Mouse (Mus musculus): ENCODE measurements around the gene Mast1. TPM values are rescaled to one million over a fixed set of nuclear protein-coding genes. Genes with fewer than 3 reads are reported as not detected.
"Not testable (repeated sequence)": the region's sequence is repeated elsewhere in the genome, so short reads cannot be mapped to it uniquely, and the experiment has no call there.

Mast1 gene
- total and polyA plus RNA-seq, 3 experiments = 0.07 to 0.16 (median 0.10) TPM

GRCm38 (mm10) chr8:84908421-84909161, 28.6 kb downstream of the Mast1 start, which contains the start of gene Dnase2a:
Dnase2a (plus strand) TSS chr8:84908560.
- Histone ChIP-seq H3K27me3 (ENCODE audit: control insufficient read depth, insufficient read depth, low read length) (peaks cover 3% of the 10 kb centered on the region), H3K4me3 (peak within 1 kb of the TSS; percentile 64), H3K27ac (peak within 1 kb of the TSS; percentile 73), H3K4me1 (ENCODE audit: control insufficient read depth, insufficient read depth, low read length) (peaks cover 1% of the 10 kb centered on the region; the same call in 1 of the 2 replicates), H3K36me3 (ENCODE audit: control insufficient read depth, insufficient read depth, low read length) (no peaks in the 10 kb centered on the region), H3K9ac (ENCODE audit: low read depth, low read length) (peak within 1 kb of the TSS; percentile 78), H3K79me2 (replicated peaks; ENCODE audit: control insufficient read depth, insufficient read depth, low read length) (no peaks in the 10 kb centered on the region)
- TF ChIP-seq EP300 (IDR thresholded peaks at IDR 0.05; ENCODE audit: insufficient read depth, low read depth, low read length) (peak; percentile 23; the same call in 1 of the 2 replicates), CTCF (IDR thresholded peaks at IDR 0.05) (no peak), POLR2A (IDR thresholded peaks at IDR 0.05; ENCODE audit: insufficient read depth, low read depth, low read length) (peak; percentile 68; the same call in 1 of the 2 replicates)
- WGBS = 1% methylated on average over 45 of the region's 45 CpGs
- peak; percentile 96 to 99 for DNase-seq
- intact Hi-C loops (cut with DNase I) = no loop called here

GRCm38 (mm10) chr8:84907979-84908378, 29.2 kb downstream of the Mast1 start:
- H3K27ac ChIP-seq = peak overlapping the region; percentile 71
- 18% methylated on average over 7 of the region's 7 CpGs for WGBS

GRCm38 (mm10) chr8:84907493-84907892, 29.7 kb downstream of the Mast1 start:
- intact Hi-C loops (cut with DNase I) = no loop called here
- TF ChIP-seq EP300 (IDR thresholded peaks at IDR 0.05; ENCODE audit: insufficient read depth, low read depth, low read length) (no peak), POLR2A (IDR thresholded peaks at IDR 0.05; ENCODE audit: insufficient read depth, low read depth, low read length) (no peak), CTCF (IDR thresholded peaks at IDR 0.05) (no peak)
- H3K27me3 ChIP-seq (ENCODE audit: control insufficient read depth, insufficient read depth, low read length) = no peaks in the 10 kb centered on the region
- peaks cover 2% of the 10 kb centered on the region for H3K4me1 ChIP-seq (ENCODE audit: control insufficient read depth, insufficient read depth, low read length)
- no peak overlapping the region for H3K4me3 ChIP-seq
- 59% methylated on average over 8 of the region's 8 CpGs for WGBS
- H3K79me2 ChIP-seq (replicated peaks; ENCODE audit: control insufficient read depth, insufficient read depth, low read length) = no peaks in the 10 kb centered on the region
- no peak overlapping the region for H3K27ac ChIP-seq
- H3K36me3 ChIP-seq (ENCODE audit: control insufficient read depth, insufficient read depth, low read length) = no peaks in the 10 kb centered on the region
- no peak for DNase-seq
- no peak overlapping the region for H3K9ac ChIP-seq (ENCODE audit: low read depth, low read length)

More at GRCm38 (mm10) chr8:84907979-84908378, 29.2 kb downstream of the Mast1 start:
- H3K79me2 ChIP-seq (replicated peaks; ENCODE audit: control insufficient read depth, insufficient read depth, low read length); H3K36me3 ChIP-seq (ENCODE audit: control insufficient read depth, insufficient read depth, low read length); intact Hi-C loops (cut with DNase I); H3K27me3 ChIP-seq (ENCODE audit: control insufficient read depth, insufficient read depth, low read length); H3K4me1 ChIP-seq (ENCODE audit: control insufficient read depth, insufficient read depth, low read length); H3K9ac ChIP-seq (ENCODE audit: low read depth, low read length); DNase-seq: not testable (repeated sequence)
- peak; percentile 42 for TF ChIP-seq CTCF (IDR thresholded peaks at IDR 0.05)
- H3K4me3 ChIP-seq = peak overlapping the region; percentile 64

- Histone ChIP-seq H3K36me3 (ENCODE audit: control insufficient read depth, insufficient read depth, low read length) (no peaks in the 10 kb centered on the region), H3K79me2 (replicated peaks; ENCODE audit: control insufficient read depth, insufficient read depth, low read length) (no peaks in the 10 kb centered on the region), H3K9ac (ENCODE audit: low read depth, low read length) (no peak overlapping the region), H3K4me1 (ENCODE audit: control insufficient read depth, insufficient read depth, low read length) (peaks cover 4% of the 10 kb centered on the region), H3K4me3 (no peak overlapping the region), H3K27me3 (ENCODE audit: control insufficient read depth, insufficient read depth, low read length) (no peaks in the 10 kb centered on the region), H3K27ac (no peak overlapping the region)
- no peak for DNase-seq
- WGBS = 93% methylated on average over 9 of the region's 9 CpGs
- intact Hi-C loops (cut with DNase I) = no loop called here
- TF ChIP-seq EP300 (IDR thresholded peaks at IDR 0.05; ENCODE audit: insufficient read depth, low read depth, low read length) = no peak
- no peak for TF ChIP-seq CTCF (IDR thresholded peaks at IDR 0.05)
- TF ChIP-seq POLR2A (IDR thresholded peaks at IDR 0.05; ENCODE audit: insufficient read depth, low read depth, low read length) = no peak
Observed at GRCm38 (mm10) chr8:84907037-84907436, 30.1 kb downstream of the Mast1 start.

GRCm38 (mm10) chr8:84904351-84904750, 32.8 kb downstream of the Mast1 start:
- H3K9ac ChIP-seq (ENCODE audit: low read depth, low read length) = no peak overlapping the region
- WGBS = 82% methylated on average over 7 of the region's 7 CpGs

More at GRCm38 (mm10) chr8:84904351-84904750, 32.8 kb downstream of the Mast1 start:
- Histone ChIP-seq H3K36me3 (ENCODE audit: control insufficient read depth, insufficient read depth, low read length) (no peaks in the 10 kb centered on the region), H3K27me3 (ENCODE audit: control insufficient read depth, insufficient read depth, low read length) (no peaks in the 10 kb centered on the region), H3K4me3 (no peak overlapping the region), H3K4me1 (ENCODE audit: control insufficient read depth, insufficient read depth, low read length) (peaks cover 4% of the 10 kb centered on the region), H3K27ac (no peak overlapping the region), H3K79me2 (replicated peaks; ENCODE audit: control insufficient read depth, insufficient read depth, low read length) (no peaks in the 10 kb centered on the region)
- DNase-seq = no peak
- TF ChIP-seq POLR2A (IDR thresholded peaks at IDR 0.05; ENCODE audit: insufficient read depth, low read depth, low read length) = no peak
- TF ChIP-seq CTCF (IDR thresholded peaks at IDR 0.05) = no peak
- no peak for TF ChIP-seq EP300 (IDR thresholded peaks at IDR 0.05; ENCODE audit: insufficient read depth, low read depth, low read length)
- intact Hi-C loops (cut with DNase I) = loop anchor here (5.0 kb wide), 1 partner anchor 57 kb away; the partner anchor contains the start of gene Calr

All from heart, adult 2 months (tissue).